Mouse (Mus musculus) thymus, postnatal 36 days (tissue): ENCODE measurements around the gene Ldah.
"Not testable (repeated sequence)": the region's sequence is repeated elsewhere in the genome, so short reads cannot be mapped to it uniquely, and the experiment has no call there.

Source experiments
- DNase-seq, 2 experiments: peaks; one replicate each; pipeline ENCODE4 v3.0.0; 2022; ENCODE audit warnings: mixed read lengths in 2 of 2

The Ldah gene

DNA sequence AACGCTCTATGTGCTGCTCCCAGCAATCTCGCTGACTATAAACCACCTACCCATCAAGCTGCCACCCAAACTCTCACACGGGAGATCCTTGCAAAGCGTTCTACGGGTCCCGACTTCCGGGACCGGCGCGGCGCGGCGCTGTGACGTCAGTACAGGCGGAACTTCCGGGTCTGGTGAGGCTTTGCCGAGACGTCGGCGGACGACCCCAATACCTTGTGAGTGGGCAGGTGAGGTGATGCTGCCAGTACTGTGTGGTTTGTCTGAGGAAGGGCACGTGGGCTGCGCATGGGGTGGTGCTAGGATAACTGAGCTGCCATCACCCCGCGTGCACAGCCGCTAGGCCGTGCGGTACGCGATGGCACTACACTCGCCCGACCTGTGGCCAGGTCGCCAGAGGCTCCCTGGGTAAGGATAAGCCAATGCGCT lies at the start of gene Ldah:
Gene Ldah (plus strand): TSS at position 130 of the 426 bp plus-strand sequence.
- DNase-seq = peak; percentile 92 to 93

DNA sequence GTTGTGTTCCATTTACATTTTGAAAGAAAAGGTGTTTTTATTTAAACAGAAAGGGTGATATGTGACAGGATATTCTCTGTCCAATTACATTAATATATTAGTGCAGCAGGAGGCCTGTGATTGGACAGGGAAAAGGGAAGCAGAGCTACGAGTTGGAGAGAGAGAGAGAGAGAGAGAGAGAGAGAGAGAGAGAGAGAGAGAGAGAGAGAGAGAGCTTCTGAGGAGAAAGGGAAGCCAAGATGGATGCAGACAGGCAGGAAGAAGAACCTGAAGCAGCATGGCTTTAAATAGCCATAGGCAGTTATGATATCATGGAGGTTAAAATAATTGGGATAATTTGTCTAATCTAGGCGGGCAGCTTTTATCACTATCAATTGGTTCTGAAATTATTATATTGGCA lies 40.2 kb upstream of the Ldah start:
- no peak for DNase-seq

DNA sequence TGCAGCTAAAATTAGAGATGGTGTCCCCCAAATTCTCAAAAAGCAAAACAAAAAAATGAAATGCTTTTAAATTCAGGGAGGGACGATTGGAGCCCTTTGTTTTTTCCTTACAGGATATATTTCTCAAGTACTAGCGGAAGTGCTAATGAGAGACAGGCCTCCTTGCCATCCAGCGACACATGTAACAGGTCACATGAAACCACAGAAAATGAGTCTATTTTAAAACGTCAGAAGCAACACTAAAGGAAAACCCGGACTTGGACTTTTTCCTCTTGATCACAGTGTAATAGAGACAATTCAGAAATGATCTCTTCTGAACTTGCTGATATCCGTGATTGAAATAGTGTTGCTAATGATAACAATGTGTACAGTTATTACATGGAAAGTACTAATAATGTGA lies 27.0 kb upstream of the Ldah start:
- DNase-seq = no peak

DNA sequence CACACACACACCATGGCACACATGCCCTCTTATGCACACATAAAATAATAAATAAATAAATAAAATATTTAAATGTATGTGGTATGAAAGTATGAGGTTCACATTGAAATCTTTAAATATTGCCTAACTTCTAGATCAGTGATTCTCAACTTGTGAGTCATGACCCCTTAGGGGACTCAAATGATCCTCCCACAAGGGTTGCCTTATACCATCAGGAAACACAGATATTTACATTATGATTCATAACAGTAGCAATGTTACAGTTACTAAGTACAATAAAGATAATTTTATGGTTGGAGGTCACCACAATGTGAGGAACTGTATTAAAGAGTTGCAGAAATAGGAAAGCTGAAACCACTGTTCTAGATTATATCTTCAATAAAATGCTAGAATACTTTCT lies 26.2 kb upstream of the Ldah start:
- no peak for DNase-seq

DNA sequence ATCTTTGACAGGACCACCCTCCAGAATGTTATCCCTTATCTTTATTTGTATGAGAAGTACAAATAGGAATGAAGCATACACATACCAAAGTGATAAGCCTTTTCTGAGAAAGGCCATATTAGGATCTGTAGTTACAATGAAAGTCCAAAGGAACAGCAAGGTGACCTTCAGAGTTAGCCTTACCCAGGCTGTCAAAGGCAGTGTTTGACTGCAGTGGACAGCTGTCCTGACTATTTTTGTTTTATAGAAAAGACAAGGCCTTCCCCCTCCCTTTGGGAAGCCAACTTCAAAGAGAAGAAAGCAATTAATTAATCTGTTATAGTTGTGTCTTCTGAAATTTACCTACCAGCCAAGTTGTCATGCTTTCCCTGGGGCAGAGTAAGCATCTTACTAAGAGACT lies 23.4 kb upstream of the Ldah start:
- no peak for DNase-seq

DNA sequence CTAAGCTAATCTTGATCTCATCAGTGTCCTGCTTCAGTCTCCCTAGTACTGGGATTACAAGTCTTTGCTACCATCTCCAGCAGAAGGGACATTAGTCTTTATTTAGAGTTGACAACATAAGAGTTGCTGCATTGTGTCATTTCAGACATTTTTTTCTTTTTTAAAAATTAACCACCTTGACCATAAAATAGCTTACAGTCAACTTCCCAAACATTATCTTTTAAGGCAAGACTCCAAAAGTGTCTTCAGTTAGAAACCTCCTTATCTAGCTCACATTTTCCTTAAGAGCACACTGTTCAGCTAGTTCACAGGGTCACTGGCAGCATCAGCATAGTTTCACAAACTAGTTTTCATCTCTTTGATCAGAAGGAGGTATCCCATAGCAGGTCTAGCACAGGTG lies 19.7 kb upstream of the Ldah start:
- DNase-seq = no peak

DNA sequence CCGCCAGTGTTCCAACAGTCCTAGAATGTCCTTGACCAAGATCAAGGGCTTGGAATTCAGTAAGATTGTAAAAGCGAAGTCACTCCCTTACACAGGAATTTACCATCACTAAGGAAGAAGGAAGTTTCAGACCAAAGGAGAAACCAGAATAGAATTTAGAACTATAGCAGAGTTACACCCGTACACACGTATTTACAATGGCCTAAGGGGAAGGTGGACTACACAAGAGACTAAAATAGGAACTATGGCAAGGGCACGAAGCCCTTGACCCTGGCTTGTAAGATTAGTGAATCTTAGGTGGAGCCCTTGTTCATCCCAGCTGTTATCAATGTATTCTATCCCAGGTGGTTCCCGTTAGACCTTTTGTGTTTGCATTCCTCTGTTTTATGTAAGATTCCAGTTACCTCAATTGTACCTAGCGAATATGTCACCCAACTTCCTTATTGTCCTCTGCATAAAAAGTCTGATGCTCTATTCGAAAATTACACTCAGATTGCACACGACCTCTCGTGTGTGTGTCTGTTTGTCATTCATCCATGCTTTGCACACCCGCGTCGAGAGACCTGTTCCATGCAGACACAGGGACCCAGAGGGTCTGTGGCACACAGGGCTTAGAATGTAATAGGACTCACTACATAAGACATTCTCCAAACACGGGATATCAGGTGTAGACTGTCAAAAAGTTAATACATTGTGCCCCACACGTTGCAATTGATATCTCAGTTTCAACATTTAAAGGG lies 18.9 kb upstream of the Ldah start:
- DNase-seq = not testable (repeated sequence)

DNA sequence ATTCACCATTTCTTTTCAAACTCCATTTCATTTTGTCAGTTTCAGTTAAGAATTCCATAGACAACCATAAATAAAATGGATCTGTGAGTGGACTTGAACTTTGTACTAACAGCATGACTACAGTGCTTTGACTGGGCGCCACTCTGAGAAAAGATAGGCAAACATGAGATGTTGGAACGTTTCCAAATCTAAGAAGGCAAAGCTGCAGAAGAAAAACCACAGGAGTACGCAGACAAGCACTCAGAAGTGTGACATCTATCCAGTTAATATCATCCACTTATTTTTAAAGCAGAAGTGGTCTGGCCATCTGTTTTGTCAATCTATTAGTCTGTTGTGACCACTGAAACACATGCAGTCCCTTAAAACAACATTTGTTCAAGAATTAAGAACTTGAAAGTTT lies 18.2 kb upstream of the Ldah start:
- DNase-seq = no peak

DNA sequence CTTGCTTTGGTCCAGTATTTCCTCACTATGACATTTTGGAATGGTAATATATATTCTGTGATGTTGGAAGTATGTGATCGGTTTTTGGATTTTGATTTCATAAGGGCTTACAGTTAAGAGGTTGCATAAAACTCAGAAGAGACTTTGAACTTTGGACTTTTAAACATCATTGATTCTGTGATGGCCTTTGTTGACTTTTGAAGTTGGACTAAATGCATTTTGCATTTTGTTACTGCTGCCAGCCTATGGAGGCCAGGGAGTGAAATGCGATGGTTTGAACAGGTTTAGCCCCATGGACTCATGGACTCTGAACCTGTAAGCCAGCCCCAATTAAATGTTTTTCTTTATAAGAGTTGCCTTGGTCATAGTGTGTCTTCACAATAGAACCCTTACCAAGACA lies 2.2 kb upstream of the Ldah start:
- no peak for DNase-seq

DNA sequence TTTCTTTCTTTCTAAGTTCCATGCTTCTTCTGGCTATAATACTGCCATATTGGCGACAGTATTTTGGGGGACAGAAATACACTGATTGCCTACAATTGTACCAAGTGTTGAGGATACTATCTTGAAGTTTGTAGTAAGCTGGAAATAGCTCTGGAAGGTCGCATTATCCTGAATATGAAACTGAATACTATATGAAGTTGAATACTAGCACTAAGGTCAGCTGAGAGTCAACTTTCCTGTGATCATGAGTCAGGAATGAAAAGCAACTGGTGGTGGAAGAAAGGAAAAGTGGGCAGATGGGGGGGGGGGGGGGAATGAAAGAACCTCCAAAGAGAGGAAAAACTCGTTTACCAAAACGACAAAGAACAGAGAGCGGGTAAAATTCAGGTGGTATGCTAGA lies 329 bp upstream of the Ldah start:
- no peak for DNase-seq

DNA sequence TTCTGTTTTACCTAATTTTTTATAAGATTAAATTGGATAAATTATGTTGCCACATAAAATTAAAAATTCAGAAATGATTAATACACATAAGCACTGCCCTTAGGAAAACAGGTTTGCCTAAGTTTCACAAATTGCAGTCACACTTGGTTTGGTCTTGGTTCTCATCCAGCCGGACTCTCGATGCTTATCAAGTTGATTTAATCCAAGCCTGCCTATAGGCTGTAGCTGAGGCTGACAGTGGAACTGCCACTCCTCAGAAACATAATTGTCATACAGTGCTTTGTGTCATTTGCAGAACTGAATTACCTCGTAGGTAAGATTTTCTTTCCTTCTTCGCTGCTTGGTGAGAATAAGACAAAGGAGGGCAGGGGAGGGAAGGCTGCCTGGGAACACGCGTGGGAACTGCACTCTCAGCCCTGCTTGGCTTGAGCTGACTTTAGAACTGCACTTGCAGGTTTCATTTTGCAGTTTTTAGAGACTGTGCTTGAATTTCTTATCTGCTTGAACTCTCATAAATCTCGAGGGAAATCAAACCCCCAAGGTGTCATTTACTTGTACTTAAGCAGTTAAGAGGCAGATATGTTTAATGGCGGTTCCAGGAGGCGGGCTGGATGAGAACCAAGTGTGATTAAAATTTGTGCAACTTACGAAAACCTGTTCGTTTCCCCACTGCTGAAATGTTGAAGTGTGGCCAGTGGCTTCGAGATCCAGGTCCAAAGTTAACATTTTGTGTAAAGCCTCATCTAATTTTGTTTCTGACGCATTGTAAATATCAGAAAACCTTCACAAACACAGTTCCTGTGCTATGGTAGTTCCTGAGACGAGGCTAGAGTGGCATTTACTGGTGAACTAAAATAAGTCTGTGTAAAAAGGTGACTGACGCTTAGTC lies 8.7 kb downstream of the Ldah start:
- no peak for DNase-seq

DNA sequence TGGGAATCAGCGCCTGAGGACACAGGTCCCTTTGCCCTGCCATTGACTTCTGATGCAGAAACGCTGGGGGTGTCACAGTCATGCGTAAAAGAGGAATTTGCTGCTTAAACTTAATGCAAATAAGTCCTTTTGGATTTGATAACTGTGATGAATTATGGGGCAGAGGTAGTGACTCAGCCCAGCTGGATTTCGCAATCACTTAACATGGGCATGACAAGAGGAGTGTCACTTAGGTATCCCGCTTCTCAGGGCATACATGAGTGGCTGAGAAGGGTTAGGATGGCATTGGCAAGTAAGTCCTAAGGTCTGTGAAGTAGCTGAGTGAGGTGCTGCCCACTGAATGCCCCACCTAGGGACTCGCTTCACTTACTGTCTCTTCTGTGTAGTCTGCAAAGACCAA lies 15.1 kb downstream of the Ldah start:
- no peak for DNase-seq

DNA sequence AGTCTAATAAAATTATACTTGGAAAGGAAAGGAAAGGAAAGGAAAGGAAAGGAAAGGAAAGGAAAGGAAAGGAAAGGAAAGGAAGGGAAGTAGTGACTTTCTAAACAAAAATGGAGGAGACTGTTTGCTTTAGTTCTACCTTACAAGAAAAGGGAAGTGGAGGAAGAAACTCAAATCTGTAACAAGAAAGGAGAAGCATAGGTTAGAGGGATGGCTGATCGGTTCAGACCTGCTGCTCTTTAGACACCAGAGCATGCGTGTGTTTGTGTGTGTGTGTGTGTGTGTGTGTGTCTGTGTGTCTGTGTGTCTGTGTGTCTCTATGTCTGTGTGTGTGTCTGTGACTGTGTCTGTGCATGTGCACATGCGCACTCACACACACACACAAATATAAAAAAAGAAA lies 23.2 kb downstream of the Ldah start:
- DNase-seq = no peak

DNA sequence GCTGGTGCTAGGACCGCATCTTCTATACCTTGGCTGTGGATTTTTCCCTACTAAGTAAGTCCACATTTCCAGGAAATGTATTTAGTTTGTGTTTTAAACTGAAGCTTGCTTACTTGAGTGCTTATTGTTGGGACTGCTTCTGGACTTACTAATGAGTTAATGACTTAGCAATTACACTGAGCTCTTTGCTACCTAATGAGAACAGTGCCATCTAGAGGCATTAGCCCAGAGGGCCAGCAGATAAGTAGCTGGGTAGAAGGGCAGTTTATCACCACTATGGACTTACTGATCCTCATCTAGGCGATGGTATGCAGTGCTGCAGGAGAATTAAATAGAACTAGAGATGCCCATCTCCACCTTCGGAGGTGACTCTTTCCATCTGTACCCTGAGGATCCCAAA lies 24.8 kb downstream of the Ldah start:
- no peak for DNase-seq

DNA sequence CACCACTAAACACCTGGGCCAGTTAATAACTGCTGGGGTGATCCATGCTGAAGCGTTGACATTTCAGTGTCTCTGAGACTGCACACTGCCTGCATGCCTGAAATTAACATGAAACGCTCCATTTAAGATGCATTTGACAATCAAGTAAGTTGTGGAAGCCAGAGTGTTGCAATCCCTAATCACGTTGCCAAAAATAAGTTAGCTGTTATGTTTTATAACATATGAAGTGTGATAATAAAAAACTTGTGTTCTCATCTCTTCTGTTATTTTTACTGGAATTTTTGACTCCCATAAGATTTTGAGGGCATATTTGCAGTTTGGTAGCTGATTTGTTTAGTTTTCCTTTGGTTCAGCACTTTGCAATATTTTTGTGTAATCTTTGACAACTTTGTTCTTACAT lies 34.3 kb downstream of the Ldah start:
- DNase-seq = no peak

DNA sequence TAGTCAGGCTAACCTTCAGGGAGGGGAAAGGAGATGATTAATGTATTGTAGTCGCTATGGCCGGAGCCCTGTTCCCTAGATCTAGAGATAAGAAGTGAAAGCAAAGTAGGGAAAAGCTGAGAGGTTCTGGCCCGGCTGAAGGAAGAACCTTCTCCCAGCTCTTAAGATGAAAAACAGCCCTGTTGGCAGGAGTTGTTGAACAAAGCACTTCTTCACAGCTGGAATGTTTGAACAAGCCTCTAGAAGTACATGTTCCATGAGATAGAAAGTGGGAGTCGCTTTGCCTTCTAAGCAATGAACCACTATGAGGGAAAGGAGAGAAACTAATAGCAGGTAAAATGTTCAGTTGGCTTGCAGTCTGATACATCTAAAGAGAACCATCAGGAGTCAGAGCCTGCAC lies 36.8 kb downstream of the Ldah start:
- DNase-seq = no peak

DNA sequence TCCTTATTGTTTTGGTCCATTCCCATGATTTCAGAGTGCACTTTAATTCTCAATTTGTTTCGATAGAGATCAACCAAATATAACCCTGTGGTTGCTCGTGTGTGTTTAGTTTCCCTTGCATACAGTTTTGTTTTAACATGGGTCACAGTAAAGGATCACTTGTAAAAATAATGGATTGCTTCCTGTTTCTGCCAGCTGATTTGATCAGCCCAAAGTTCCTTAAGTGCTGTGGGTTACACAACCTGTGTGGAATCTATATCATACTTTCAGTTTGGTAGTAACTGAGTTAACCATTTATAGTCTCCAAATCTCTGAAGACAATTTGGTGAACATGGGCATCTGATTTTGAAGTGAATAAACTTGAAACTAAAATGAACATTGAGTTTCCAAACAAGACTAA lies 52.4 kb downstream of the Ldah start:
- no peak for DNase-seq

DNA sequence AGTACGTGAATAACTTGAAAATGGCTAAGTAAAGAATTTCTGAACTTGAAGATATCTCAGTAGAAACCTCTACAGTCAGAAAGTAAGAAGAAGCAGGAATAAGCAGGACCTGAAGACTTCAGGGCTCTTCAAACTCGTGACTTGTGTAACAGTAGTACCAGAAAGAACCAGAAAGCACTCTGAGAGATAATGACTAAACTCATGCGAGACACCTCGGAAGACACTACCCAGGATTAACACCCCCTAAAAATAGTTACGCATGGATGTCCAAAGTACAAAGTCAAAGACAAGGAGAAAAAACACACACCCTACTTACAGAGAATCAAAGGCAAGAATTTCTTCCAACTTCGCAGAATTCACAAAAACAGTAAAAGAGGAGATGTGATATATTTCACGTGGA lies 58.4 kb downstream of the Ldah start:
- no peak for DNase-seq

DNA sequence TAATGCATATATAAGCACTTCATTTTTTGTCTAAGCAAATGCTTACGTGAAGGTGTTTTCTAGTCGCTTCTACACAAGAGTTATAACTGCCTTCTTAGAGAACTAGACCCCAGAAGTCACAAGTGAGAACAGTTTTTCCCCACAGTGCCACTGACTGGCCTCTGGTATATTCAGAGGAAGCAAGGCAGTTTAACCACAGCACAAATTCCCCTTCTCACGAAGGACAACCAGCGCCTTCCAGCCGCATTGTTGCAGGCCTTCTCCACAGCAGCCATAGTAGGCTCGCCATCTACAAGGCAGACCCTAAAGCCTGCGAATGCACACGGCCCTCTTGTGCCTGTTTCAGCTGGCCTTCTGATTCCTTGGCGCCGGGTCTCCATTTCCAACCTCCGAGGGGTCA lies 61.7 kb downstream of the Ldah start:
- DNase-seq = no peak

DNA sequence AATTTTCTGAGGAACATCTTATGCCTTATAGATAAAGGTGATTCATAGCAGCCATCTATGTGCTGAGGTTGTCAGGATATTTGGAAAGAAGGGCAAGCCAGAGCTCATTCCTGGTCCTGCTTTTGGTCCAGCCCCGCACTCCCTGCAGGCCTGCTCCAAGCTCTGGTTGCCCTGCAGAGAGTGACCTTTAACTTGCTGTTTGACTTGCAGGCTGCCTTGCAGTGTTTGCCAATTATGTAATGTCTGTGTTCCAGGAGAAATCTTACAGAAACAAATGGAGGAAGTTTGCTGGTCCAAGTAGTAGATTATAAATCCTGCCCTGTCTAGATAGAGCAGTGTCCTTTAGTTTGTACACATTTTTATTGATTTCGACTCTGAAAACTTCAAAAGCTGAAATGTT lies 63.5 kb downstream of the Ldah start:
- DNase-seq = no peak

DNA sequence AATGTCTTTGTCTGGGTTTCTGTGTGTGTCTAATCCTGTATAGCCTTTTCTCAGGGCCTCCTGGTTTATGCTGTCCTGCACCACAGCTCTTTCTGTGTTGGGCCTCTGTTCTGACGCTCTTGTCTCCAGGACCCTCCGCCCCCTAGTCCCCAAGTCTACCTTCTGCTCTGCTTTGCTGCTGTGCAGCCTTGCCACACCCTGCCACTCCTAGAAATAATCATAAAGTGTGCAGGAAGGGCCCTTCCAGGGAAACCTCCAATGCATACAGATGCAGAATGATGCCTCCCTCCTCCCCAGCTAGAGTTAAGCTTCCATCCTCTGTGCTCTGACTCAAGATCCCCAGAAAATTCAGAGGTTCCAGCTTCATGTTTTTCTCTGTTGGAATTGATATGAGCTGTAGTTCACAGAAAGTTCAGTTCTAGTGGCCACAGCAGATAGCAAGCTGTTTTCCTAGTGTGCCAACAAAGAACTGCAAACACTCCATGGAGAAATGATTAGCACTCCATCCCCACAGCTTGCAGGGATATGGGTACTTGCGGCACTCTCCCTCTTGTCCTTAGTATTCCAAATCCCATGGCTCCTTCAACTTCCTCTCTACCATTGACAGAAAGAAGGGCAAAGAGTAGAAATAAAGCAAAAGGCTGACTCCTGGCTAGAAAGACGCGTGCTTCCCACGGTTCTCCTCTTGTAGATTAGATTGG lies 65.7 kb downstream of the Ldah start:
- no peak for DNase-seq

DNA sequence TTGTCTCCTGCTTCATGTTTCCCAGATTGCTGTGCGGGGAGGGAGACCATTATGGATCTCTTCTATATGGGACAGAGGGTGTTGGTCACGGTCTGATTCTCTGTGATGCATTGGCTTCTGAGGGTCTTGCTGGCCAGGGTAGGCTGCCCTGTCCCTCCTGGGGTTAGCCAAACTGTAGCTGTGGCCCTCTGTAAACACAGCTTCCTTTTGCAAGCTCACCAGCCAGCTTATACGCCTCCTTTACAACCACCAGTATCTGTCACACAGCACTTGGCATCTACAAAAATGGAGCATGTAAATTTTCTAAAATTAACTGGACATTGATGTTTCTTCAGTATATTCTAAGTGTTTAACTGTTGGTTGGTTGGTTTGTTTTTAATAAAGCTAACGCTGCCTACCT lies 67.5 kb downstream of the Ldah start:
- DNase-seq = no peak

DNA sequence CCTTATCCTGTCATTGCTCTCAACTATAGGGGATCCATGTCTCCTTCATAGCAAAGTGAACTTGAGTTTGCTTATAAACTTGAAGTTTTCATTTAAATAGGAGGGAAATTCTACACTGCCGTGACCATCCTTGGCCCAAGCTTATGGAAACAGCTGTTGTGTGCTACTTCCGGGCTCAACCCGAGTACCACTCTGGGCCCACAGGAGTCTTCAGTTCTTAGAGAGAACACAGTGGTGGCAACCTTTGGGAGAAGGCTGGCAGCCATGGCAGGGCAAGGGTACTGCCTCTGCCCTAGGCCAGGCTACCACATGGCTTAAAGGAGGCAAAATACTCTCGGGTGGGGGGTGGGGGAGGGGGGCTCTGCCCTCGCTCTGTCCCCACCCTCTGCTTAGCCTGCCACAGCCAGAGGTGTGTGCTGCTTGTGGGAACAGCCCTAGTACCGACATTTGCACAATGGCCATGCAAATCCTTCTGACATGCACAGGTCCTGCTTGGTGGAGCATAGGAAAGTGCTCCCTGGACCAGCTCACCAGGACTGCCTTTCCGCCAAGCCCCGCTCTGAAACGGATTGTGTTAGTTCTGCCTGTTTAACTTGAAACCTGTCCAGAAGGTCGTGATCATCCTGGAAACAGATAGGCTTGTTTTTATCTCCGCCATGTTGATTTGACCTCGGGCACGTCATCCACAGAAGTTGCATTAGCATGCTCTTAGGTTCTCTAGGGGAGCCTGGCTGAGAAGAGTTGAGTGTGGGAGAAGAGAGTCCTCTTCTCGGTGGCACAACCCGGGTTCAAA lies 73.5 kb downstream of the Ldah start:
- no peak for DNase-seq
